Mouse (Mus musculus) bone marrow macrophage, adult 2 months (primary cell): ENCODE data around the gene Fkbp10.

Experiments
- CTCF ChIP-seq: IDR thresholded peaks from 2 replicates; pipeline ENCODE4 v1.5.1; 2012; ENCODE audit warnings: low read depth, mild to moderate bottlenecking, low read length, moderate library complexity
- POLR2A ChIP-seq: IDR thresholded peaks from 2 replicates; pipeline ENCODE4 v1.6.1; 2012; ENCODE audit warnings: mild to moderate bottlenecking, low read depth, low read length, borderline replicate concordance

DNA sequence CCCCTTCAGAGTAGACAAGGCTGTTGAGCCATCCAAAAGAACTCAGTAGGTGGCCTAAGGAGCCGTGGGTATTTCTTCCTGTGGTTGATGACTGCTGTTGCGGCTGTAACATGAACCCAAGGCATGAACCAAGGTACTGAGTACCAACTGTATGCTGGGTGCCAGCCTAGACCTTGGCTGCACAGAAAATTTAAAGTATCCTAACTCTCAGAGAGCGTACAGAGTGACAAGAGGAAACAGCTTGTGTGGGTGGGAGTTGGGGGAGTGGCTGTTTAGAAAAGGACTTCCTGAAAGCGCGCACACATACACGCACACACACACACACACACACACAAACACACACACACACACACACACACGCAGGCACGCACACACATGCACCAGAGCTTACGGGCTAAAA is 16.2 kb upstream of the Fkbp10 start:
- TF ChIP-seq CTCF (no peak), POLR2A (no peak)
